Mouse (Mus musculus): ENCODE data around the gene Sp100.

Gene Sp100

GRCm38 (mm10) chr1:85702531-85702930 is 52.7 kb downstream of the Sp100 start:
- in situ Hi-C loops (cut with MseI, MboI) = no loop called here

GRCm38 (mm10) chr1:85703245-85704186 is 53.7 kb downstream of the Sp100 start:
- in situ Hi-C loops (cut with MseI, MboI) = no loop called here

GRCm38 (mm10) chr1:85705552-85705951 is 55.8 kb downstream of the Sp100 start:
- in situ Hi-C loops (cut with MseI, MboI) = no loop called here

- in situ Hi-C loops (cut with MseI, MboI) = no loop called here
Observed at GRCm38 (mm10) chr1:85706754-85707153, 57.0 kb downstream of the Sp100 start.

- in situ Hi-C loops (cut with MseI, MboI) = no loop called here
Observed at GRCm38 (mm10) chr1:85714501-85714900, 64.7 kb downstream of the Sp100 start.

- in situ Hi-C loops (cut with MseI, MboI) = no loop called here
Observed at GRCm38 (mm10) chr1:85716447-85717027, 66.7 kb downstream of the Sp100 start.

- in situ Hi-C loops (cut with MseI, MboI) = no loop called here
Observed at GRCm38 (mm10) chr1:85719049-85719448, 69.3 kb downstream of the Sp100 start.

GRCm38 (mm10) chr1:85720220-85720893 is 70.6 kb downstream of the Sp100 start:
- in situ Hi-C loops (cut with MseI, MboI) = no loop called here

GRCm38 (mm10) chr1:85730471-85730870 is 80.7 kb downstream of the Sp100 start:
- in situ Hi-C loops (cut with MseI, MboI) = no loop called here

- in situ Hi-C loops (cut with MseI, MboI) = no loop called here
Observed at GRCm38 (mm10) chr1:85732581-85732980, 82.8 kb downstream of the Sp100 start.

- in situ Hi-C loops (cut with MseI, MboI) = no loop called here
Observed at GRCm38 (mm10) chr1:85734511-85734910, 84.7 kb downstream of the Sp100 start.

- in situ Hi-C loops (cut with MseI, MboI) = no loop called here
Observed at GRCm38 (mm10) chr1:85735463-85736123, 85.8 kb downstream of the Sp100 start.

- in situ Hi-C loops (cut with MseI, MboI) = no loop called here
Observed at GRCm38 (mm10) chr1:85736355-85737184, 86.8 kb downstream of the Sp100 start.

- in situ Hi-C loops (cut with MseI, MboI) = no loop called here
Observed at GRCm38 (mm10) chr1:85739000-85739399, 89.2 kb downstream of the Sp100 start.

GRCm38 (mm10) chr1:85739819-85740218 is 90.0 kb downstream of the Sp100 start:
- in situ Hi-C loops (cut with MseI, MboI) = no loop called here

- in situ Hi-C loops (cut with MseI, MboI) = no loop called here
Observed at GRCm38 (mm10) chr1:85740923-85741322, 91.1 kb downstream of the Sp100 start.

GRCm38 (mm10) chr1:85742333-85742732 is 92.5 kb downstream of the Sp100 start:
- in situ Hi-C loops (cut with MseI, MboI) = no loop called here

GRCm38 (mm10) chr1:85742916-85743505 is 93.2 kb downstream of the Sp100 start:
- in situ Hi-C loops (cut with MseI, MboI) = no loop called here

GRCm38 (mm10) chr1:85744539-85744938 is 94.8 kb downstream of the Sp100 start:
- in situ Hi-C loops (cut with MseI, MboI) = no loop called here

GRCm38 (mm10) chr1:85746511-85746910 is 96.7 kb downstream of the Sp100 start:
- in situ Hi-C loops (cut with MseI, MboI) = no loop called here

- in situ Hi-C loops (cut with MseI, MboI) = no loop called here
Observed at GRCm38 (mm10) chr1:85749829-85750228, 100.0 kb downstream of the Sp100 start.

All from mouse trophoblast stem cell (cell line).